Mouse (Mus musculus): ENCODE measurements around the gene BC052040.

DNA sequence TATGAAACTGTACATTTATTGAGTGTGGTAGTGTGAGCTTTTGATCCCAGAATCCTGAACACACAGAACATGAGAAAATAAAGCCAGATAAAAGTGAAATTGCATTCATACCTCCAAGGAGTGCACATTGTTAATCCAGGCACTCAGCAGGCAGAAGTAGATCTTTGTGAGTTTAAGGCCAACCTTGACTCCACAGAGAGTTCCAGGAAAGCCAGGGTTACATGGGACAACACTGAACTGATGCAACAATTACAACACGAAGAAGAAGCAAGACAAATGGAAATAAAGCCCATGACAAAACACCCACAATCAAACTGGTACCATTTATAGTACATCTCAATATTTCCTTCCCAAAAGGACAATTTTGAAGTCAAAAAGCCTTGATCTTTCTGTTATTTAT lies 9.5 kb upstream of the BC052040 start:
- TF ChIP-seq CTCF (IDR thresholded peaks at IDR 0.05; ENCODE audit: low read depth, low read length): no peak
- no peak for TF ChIP-seq GATA1 (IDR thresholded peaks at IDR 0.05; ENCODE audit: borderline replicate concordance, low read length)
- TF ChIP-seq TAL1 (conservative IDR thresholded peaks at IDR 0.05; ENCODE audit: low read depth, low read length): no peak
- TF ChIP-seq POLR2AphosphoS5 (IDR thresholded peaks at IDR 0.05; ENCODE audit: insufficient replicate concordance, low read depth, low read length): no peak

All from G1E (cell line).